Mouse (Mus musculus): ENCODE data around the gene Arhgdig. TPM values are rescaled to one million over a fixed set of nuclear protein-coding genes. Genes with fewer than 3 reads are reported as not detected.

Gene Arhgdig
- 6.3 and 7.2 TPM in 2 replicates for polyA plus RNA-seq (2016; fragmentation: Nextera tagmentation; extraction: Ambion mirVana)

DNA sequence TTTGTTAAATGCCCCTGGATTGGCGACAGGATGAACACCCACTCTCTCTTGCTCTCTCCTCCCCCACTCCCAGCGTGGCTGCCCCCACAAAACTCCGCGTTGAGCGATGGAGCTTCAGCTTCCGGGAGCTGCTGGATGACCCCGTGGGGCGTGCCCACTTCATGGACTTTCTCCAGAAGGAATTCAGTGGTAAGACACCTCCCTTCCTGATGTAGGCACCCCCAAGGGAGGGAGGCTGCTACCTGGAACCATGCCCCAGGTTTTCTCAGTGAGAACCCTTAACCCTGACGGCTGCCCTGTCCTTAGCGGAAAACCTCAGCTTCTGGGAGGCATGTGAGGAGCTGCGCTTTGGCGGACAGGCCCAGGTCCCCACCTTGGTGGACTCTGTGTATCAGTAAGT lies at the start of gene Arhgdig:
TSS of gene Arhgdig (minus strand) at position 101 of the 400 bp plus-strand sequence.
- WGBS, result 86% methylated on average over 12 of the region's 12 CpGs
- Histone ChIP-seq H3K27me3 (replicated peaks) (peaks cover 38% of the 10 kb centered on the region), H3K4me2 (no peak within 1 kb of the TSS), H3K27ac (ENCODE audit: poor library complexity, severe bottlenecking) (no peak within 1 kb of the TSS), H3K4me1 (replicated peaks) (peaks cover 2% of the 10 kb centered on the region), H3K9me3 (replicated peaks) (no peaks in the 10 kb centered on the region), H3K36me3 (peaks cover 2% of the 10 kb centered on the region; the same call in 1 of the 2 replicates), H3K4me3 (no peak within 1 kb of the TSS), H3K9ac (no peak within 1 kb of the TSS)
- no peak for ATAC-seq (ENCODE audit: insufficient number of reproducible peaks, low FRiP score)

DNA sequence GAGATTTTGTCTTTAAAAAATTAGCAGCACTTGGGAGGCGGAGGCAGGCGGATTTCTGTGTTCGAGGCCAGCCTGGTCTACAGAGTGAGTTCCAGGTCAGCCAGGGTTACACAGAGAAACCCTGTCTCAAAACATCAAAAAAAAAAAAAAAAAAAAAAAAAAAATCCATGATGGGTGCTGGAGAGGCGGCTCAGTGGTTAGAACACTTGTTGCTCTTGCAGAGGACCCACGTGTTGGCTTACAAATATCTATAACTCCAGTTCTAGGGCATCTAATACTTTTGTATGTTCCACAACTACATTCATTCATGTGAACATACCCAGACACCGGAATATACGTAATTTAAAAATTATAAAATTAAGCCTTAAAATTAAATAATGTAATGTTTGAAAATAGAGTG lies 47.7 kb upstream of the Arhgdig start:
- H3K27me3 ChIP-seq (replicated peaks), result no peaks in the 10 kb centered on the region
- no peak overlapping the region for H3K9ac ChIP-seq
- 97% methylated on average over 7 of the region's 7 CpGs for WGBS
- H3K4me3 ChIP-seq, result no peak overlapping the region
- peaks cover 10% of the 10 kb centered on the region for H3K4me1 ChIP-seq (replicated peaks)
- H3K9me3 ChIP-seq (replicated peaks), result no peaks in the 10 kb centered on the region
- no peak overlapping the region for H3K4me2 ChIP-seq
- no peak for ATAC-seq (ENCODE audit: insufficient number of reproducible peaks, low FRiP score)
- no peak overlapping the region for H3K27ac ChIP-seq (ENCODE audit: poor library complexity, severe bottlenecking)
- H3K36me3 ChIP-seq, result peaks cover 38% of the 10 kb centered on the region

DNA sequence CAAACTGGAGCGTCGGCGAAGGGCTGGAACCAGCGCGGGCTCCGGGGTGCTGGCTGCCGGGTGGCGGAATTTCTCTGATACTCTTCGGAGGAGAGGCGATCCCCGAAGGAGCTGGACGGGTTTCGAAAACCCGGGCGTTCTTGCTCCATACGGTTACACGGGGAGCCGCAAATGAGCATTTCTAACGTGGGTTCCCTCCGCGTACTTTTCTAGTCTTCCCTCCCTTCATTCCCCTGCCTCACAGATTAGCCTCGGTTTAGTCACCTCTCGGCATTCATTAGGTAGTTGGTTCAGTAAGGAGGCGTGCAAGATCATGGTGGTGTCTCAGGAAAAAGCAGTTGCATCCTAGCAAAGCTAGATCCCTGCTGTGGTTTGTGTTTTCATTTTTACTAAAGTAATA lies 45.8 kb upstream of the Arhgdig start:
- peaks cover 10% of the 10 kb centered on the region for H3K4me1 ChIP-seq (replicated peaks)
- peak overlapping the region; percentile 97 for H3K9ac ChIP-seq
- peak overlapping the region; percentile 98 for H3K27ac ChIP-seq (ENCODE audit: poor library complexity, severe bottlenecking)
- WGBS, result under 1% methylated on average over 24 of the region's 24 CpGs
- H3K36me3 ChIP-seq, result peaks cover 21% of the 10 kb centered on the region
- peak overlapping the region; percentile 68 for H3K4me2 ChIP-seq
- ATAC-seq (ENCODE audit: insufficient number of reproducible peaks, low FRiP score), result peak; percentile 13; the same call in 1 of the 2 replicates
- no peaks in the 10 kb centered on the region for H3K9me3 ChIP-seq (replicated peaks)
- no peaks in the 10 kb centered on the region for H3K27me3 ChIP-seq (replicated peaks)
- H3K4me3 ChIP-seq, result peak overlapping the region; percentile 92

DNA sequence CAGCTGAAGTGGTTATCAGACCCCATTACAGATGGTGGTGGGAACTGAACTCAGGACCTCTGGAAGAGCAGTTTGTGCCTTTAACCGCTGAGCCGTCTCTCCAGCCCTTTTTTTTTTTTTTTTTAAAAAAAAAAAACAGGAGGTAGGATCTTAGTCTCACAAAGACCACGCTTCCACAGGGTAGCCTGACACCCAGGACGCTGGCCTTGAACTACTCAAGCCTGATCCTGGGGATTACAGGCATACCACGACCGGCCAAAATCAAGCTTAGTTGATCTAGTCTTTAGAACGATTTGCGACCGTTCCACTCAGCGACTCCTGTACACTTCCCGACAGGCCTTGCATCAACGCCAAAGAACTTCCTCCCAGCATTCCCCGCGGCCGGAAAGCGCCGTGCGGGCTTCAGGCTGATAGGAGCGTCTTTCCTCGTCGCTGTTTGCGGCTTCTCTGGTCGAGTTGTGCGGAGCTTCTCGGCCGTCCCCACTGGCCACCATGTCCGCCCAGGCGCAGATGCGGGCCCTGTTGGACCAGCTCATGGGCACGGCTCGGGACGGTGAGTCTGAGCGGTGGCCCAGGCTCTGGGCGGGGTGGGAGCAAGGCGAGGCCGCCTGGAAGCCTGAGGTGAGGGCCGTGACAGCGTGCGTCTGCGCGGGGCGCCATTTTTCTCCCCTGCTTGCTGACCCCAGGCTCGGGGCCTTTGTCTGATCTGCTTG lies 45.1 kb upstream of the Arhgdig start, which contains the start of gene Luc7l:
TSS of gene Luc7l (plus strand) at position 358 of the 713 bp plus-strand sequence.
- WGBS, result 0% methylated on average over 43 of the region's 43 CpGs

DNA sequence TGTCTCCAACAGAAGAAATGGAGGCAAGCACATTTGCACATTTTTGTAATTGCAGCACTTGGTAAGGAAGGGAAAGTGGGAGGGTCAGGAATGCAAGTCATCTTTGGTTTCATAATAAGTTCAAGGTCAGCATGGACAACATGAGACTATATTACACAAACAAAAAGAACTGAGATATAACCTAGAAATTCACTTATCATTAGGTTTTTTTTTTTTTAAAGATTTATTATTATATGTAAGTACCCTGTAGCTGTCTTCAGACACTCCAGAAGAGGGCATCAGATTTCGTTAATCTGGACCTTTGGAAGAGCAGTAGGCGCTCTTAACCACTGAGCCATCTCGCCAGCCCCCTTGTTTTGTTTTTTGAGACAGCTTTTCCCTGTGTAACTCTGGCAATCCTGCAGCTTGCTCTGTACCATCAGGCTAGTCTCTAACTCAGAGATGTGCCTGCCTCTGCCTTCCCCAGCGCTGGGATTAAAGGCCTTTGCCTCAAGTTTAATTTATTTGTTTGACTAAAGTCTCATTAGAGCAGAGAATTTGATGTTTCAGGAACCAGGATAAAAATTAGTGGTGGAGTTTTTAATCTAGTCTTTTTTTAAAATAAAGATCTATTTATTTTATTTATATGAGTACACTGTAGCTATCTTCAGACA lies 44.4 kb upstream of the Arhgdig start:
- ATAC-seq (ENCODE audit: insufficient number of reproducible peaks, low FRiP score), result no peak
- peaks cover 9% of the 10 kb centered on the region for H3K36me3 ChIP-seq
- H3K9ac ChIP-seq, result no peak overlapping the region; the same call in 1 of the 2 replicates
- 0 out of 2 replicates have a peak overlapping the region, but pooled peaks have one; percentile 92 for H3K4me3 ChIP-seq
- H3K4me1 ChIP-seq (replicated peaks), result peaks cover 10% of the 10 kb centered on the region
- H3K27ac ChIP-seq (ENCODE audit: poor library complexity, severe bottlenecking), result peak overlapping the region; percentile 98; the same call in 1 of the 2 replicates
- H3K9me3 ChIP-seq (replicated peaks), result no peaks in the 10 kb centered on the region
- H3K4me2 ChIP-seq, result peak overlapping the region; percentile 68
- 50% methylated on average over 4 of the region's 4 CpGs for WGBS
- no peaks in the 10 kb centered on the region for H3K27me3 ChIP-seq (replicated peaks)

More for the DNA sequence above, 45.1 kb upstream of the Arhgdig start, which contains the start of gene Luc7l:
- Histone ChIP-seq H3K9me3 (replicated peaks) (no peaks in the 10 kb centered on the region), H3K4me1 (replicated peaks) (peaks cover 10% of the 10 kb centered on the region), H3K27ac (ENCODE audit: poor library complexity, severe bottlenecking) (peak within 1 kb of the TSS; percentile 98), H3K9ac (peak within 1 kb of the TSS; percentile 97), H3K4me2 (peak within 1 kb of the TSS; percentile 68), H3K27me3 (replicated peaks) (no peaks in the 10 kb centered on the region), H3K36me3 (peaks cover 16% of the 10 kb centered on the region), H3K4me3 (peak within 1 kb of the TSS; percentile 92)
- peak; percentile 97 for ATAC-seq (ENCODE audit: insufficient number of reproducible peaks, low FRiP score)

DNA sequence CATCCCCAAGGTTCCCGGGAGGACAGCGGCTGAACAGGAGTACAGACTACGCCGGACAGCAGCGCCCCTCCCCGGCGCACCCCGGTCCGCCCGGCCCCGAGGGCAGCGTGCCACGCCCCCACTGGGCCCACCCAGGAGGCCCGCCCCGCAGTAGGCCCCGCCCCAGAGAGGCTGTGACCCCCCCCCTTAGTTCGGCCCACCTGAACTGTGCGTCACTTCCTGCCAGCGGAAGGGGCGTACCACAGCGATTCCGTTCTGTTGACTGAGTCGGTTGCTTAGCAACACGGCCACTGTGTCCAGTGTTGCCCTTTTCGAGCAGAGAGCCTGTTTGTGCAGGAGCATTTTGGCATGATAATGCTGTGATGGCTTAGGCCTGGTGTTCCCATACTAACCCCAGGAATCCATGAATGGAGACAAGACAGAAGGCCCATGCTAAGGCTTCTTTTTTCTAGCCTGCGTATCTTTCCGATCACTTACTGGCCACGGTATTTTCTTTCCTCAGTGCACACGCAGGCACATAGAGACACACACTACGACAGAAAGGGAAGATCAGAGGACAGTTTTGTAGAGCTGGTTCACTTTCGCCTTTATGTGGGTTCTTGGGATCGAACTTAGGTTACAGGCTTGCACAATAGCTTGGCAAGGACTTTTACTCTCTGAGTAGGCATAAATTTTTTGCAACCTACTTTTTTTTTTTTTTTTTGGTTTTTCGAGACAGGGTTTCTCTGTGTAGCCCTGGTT lies 36.7 kb upstream of the Arhgdig start, which contains the start of gene Fam234a:
TSS of gene Fam234a (minus strand) at position 142 of the 741 bp plus-strand sequence.
- 7% methylated on average over 33 of the region's 33 CpGs for WGBS
- no peaks in the 10 kb centered on the region for H3K36me3 ChIP-seq

DNA sequence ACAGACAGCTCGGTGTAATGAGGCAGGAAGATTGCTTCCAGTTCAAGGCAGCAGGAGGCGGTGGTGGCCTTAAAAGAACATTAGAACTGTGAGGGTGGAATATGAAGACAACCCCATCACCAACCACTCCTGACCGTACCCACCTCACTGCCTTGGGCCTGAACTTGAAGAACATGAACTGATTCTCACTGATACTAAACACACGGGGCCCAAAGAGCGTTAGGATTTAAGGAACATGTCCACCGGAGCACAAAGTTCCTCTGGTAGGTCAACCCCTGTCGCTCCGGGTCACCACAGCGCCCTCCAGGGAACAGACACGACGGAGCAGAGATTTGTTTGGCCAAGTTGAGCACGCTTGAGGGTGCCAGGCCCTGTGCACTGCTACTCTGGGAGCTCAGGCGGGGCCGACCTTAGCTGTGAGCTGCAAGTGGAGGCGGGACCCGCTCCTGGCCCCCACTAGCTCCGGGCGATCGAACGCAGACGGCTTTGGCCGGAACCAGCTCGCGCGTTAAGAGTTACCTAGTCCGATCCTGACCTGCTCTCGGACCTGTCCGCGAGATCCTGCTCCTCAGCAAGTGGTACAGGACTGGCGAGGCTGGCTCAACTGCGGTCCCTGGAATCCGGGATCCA lies 36.0 kb upstream of the Arhgdig start:
- H3K4me1 ChIP-seq (replicated peaks), result peaks cover 16% of the 10 kb centered on the region
- H3K27ac ChIP-seq (ENCODE audit: poor library complexity, severe bottlenecking), result peak overlapping the region; percentile 52
- WGBS, result 1% methylated on average over 32 of the region's 32 CpGs
- peak overlapping the region; percentile 77 for H3K9ac ChIP-seq
- H3K9me3 ChIP-seq (replicated peaks), result no peaks in the 10 kb centered on the region
- ATAC-seq (ENCODE audit: insufficient number of reproducible peaks, low FRiP score), result peak; percentile 78
- no peaks in the 10 kb centered on the region for H3K27me3 ChIP-seq (replicated peaks)
- H3K4me3 ChIP-seq, result peak overlapping the region; percentile 79
- H3K4me2 ChIP-seq, result peak overlapping the region; percentile 84
- H3K36me3 ChIP-seq, result no peaks in the 10 kb centered on the region

More for the DNA sequence above, 36.7 kb upstream of the Arhgdig start, which contains the start of gene Fam234a:
- ATAC-seq (ENCODE audit: insufficient number of reproducible peaks, low FRiP score), result peak; percentile 99
- Histone ChIP-seq H3K4me1 (replicated peaks) (peaks cover 16% of the 10 kb centered on the region), H3K4me2 (peak within 1 kb of the TSS; percentile 84), H3K9me3 (replicated peaks) (no peaks in the 10 kb centered on the region), H3K9ac (peak within 1 kb of the TSS; percentile 77), H3K4me3 (peak within 1 kb of the TSS; percentile 79), H3K27ac (ENCODE audit: poor library complexity, severe bottlenecking) (peak within 1 kb of the TSS; percentile 74), H3K27me3 (replicated peaks) (no peaks in the 10 kb centered on the region)

DNA sequence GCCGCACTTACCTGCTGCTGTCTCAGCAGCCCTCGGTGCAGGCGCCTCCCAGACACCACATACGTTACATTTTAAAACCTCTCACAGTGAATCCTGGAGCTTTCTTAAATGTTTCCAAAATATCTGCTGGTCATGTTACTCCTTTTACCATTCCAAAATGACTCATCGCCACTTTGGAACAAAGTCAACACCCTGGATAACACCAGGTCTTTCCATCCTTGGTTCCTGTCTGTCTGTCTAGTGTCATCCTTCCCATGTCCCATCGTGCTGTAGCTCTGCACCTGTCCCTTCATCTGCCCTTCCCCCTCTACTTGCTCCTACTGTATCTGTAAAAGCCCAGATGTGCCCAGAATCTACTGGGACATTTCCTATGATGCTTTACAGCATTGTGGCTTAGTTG lies 33.4 kb upstream of the Arhgdig start:
- 70% methylated on average over 6 of the region's 6 CpGs for WGBS
- no peak overlapping the region for H3K4me3 ChIP-seq
- H3K9me3 ChIP-seq (replicated peaks), result no peaks in the 10 kb centered on the region
- H3K4me1 ChIP-seq (replicated peaks), result peaks cover 16% of the 10 kb centered on the region
- no peak for ATAC-seq (ENCODE audit: insufficient number of reproducible peaks, low FRiP score)
- no peak overlapping the region for H3K27ac ChIP-seq (ENCODE audit: poor library complexity, severe bottlenecking)
- no peak overlapping the region for H3K4me2 ChIP-seq
- no peaks in the 10 kb centered on the region for H3K27me3 ChIP-seq (replicated peaks)
- no peaks in the 10 kb centered on the region for H3K36me3 ChIP-seq
- H3K9ac ChIP-seq, result no peak overlapping the region

DNA sequence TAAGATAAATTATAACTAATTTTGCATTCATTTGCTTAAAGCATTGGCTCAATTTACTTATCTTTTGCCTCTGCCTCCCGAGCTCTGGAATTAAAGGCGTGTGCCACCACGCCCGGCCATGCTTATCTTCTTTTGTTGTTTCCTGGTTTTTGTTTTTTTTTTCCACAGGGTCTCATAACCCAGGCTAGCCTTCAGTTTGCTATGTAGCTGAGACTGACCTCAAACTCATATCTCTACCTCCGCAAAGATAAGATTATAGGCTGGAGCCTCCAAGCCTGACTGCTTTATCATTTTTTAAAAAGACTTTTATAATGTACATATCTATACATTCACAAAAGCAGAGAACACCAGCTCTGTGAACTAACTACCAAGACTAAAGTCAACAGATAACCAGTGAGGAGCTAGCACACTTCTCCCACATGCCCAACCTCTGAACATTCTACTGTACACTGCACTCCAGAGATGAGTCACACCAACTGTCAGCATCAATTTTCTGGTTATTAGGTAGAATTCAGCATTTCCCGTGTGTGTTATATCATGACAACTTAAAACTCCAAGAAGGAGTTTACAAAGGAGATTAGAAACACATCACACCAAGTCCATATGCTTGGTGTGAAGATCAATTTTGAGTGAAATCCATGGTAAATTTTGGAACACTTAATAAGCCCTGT lies 32.7 kb upstream of the Arhgdig start:
- Histone ChIP-seq H3K4me1 (replicated peaks) (peaks cover 16% of the 10 kb centered on the region), H3K4me2 (no peak overlapping the region), H3K27ac (ENCODE audit: poor library complexity, severe bottlenecking) (no peak overlapping the region), H3K36me3 (no peaks in the 10 kb centered on the region), H3K4me3 (no peak overlapping the region), H3K9me3 (replicated peaks) (no peaks in the 10 kb centered on the region), H3K9ac (no peak overlapping the region), H3K27me3 (replicated peaks) (no peaks in the 10 kb centered on the region)
- WGBS, result 46% methylated on average over 6 of the region's 6 CpGs
- no peak for ATAC-seq (ENCODE audit: insufficient number of reproducible peaks, low FRiP score)

DNA sequence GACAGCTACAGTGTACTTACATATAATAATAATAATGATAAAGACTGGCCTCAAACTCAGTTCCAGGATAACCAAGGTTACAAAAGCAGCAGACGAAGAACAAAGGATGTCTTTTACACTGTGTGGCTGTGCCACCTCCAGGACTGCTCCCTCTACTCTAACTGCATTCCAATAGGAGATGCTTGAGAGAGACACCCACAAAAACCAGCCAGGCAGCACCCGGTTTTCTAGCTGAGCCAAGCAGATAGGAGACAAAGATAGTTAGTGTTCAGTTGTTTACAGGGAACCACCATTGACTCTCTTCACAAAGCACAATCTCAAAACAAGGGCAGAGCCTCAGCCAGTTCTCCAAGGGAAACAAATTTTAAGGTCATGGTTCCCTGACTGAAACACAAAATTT lies 32.0 kb upstream of the Arhgdig start:
- Histone ChIP-seq H3K4me1 (replicated peaks) (peaks cover 15% of the 10 kb centered on the region), H3K27ac (ENCODE audit: poor library complexity, severe bottlenecking) (no peak overlapping the region), H3K9ac (no peak overlapping the region), H3K9me3 (replicated peaks) (no peaks in the 10 kb centered on the region), H3K4me3 (no peak overlapping the region), H3K27me3 (replicated peaks) (no peaks in the 10 kb centered on the region), H3K4me2 (no peak overlapping the region), H3K36me3 (no peaks in the 10 kb centered on the region)
- 61% methylated on average over 2 of the region's 2 CpGs for WGBS
- no peak for ATAC-seq (ENCODE audit: insufficient number of reproducible peaks, low FRiP score)

All from heart, embryonic 12.5 days (tissue).